ENCODE assay signal across 8 mouse cellular contexts in genomic region chr11:99132091-99132730, GRCm38 (mm10). TPM values are rescaled to one million over a fixed set of nuclear protein-coding genes. Genes with fewer than 3 reads are reported as not detected.
DNase-seq lines count a peak whose midpoint lies in the region; ATAC-seq and TF ChIP-seq lines count a peak whose summit lies in the region.

No protein-coding gene starts in this region.

- no peak overlapping the region for H3K9ac ChIP-seq in heart, adult 2 months (ENCODE audit: low read depth, low read length)

- 12% methylated on average over 11 of the region's 11 CpGs for WGBS in heart, adult 2 months
- WGBS in limb, embryonic 10.5 days, result 3% methylated on average over 11 of the region's 11 CpGs

- no peak for TF ChIP-seq EP300 in heart, adult 2 months (IDR thresholded peaks at IDR 0.05; ENCODE audit: insufficient read depth, low read depth, low read length)

- TF ChIP-seq CTCF in heart, adult 2 months (IDR thresholded peaks at IDR 0.05), result no peak

- no peak overlapping the region; the same call in 1 of the 2 replicates for H3K27ac ChIP-seq in heart, adult 2 months
- H3K27ac ChIP-seq in limb, embryonic 10.5 days, result peak overlapping the region; percentile 88

- H3K9me3 ChIP-seq in limb, embryonic 10.5 days (replicated peaks), result no peaks in the 10 kb centered on the region

- peak; percentile 30 for ATAC-seq in common myeloid progenitor, adult 5-6 weeks (replicated peaks; ENCODE audit: low read depth, poor library complexity, severe bottlenecking)

- peak; percentile 55 to 71 for DNase-seq in cerebellum, postnatal 10 days
- no peak for DNase-seq in cerebellum, adult 9-11 months
- DNase-seq in heart, adult 2 months, result peak; percentile 67 to 73
- peak; percentile 81 for DNase-seq in limb, embryonic 10.5 days (ENCODE audit: low spot score)
- DNase-seq in natural killer cell, adult 2 months (ENCODE audit: low spot score in 2 of 2), result peak; percentile 52 to 76
- DNase-seq in thymus, postnatal 14 days, result no peak
- no peak for DNase-seq in urinary bladder, postnatal 10 days (ENCODE audit: low spot score)

- no peak for TF ChIP-seq POLR2A in heart, adult 2 months (IDR thresholded peaks at IDR 0.05; ENCODE audit: insufficient read depth, low read depth, low read length)

- no peaks in the 10 kb centered on the region for H3K36me3 ChIP-seq in heart, adult 2 months (ENCODE audit: control insufficient read depth, insufficient read depth, low read length)
- no peaks in the 10 kb centered on the region for H3K36me3 ChIP-seq in limb, embryonic 10.5 days

- H3K79me2 ChIP-seq in heart, adult 2 months (replicated peaks; ENCODE audit: control insufficient read depth, insufficient read depth, low read length), result no peaks in the 10 kb centered on the region

- no peak overlapping the region for H3K4me3 ChIP-seq in heart, adult 2 months
- peak overlapping the region; percentile 41 for H3K4me3 ChIP-seq in limb, embryonic 10.5 days

- intact Hi-C loops in heart, adult 2 months (cut with DNase I), result no loop called here

- peaks cover 5% of the 10 kb centered on the region for H3K4me1 ChIP-seq in heart, adult 2 months (ENCODE audit: control insufficient read depth, insufficient read depth, low read length)
- peaks cover 94% of the 10 kb centered on the region for H3K4me1 ChIP-seq in limb, embryonic 10.5 days

- no peaks in the 10 kb centered on the region for H3K27me3 ChIP-seq in heart, adult 2 months (ENCODE audit: control insufficient read depth, insufficient read depth, low read length)
- no peaks in the 10 kb centered on the region for H3K27me3 ChIP-seq in limb, embryonic 10.5 days (ENCODE audit: low read depth, poor library complexity, severe bottlenecking)

RNA-seq across cellular contexts. Expression of gene Ccr7, which starts 22.7 kb away (rescaled TPM):
- total RNA-seq in common myeloid progenitor, adult 5-6 weeks (2017), result not detected in 2 replicates
- total RNA-seq in heart, adult 2 months (2021), result under 1 TPM; 0.29 to 0.59 TPM
- polyA plus RNA-seq in heart, adult 2 months (2012; rRNA removed), result 2.6 and 2.7 TPM in 2 replicates
- polyA plus RNA-seq in limb, embryonic 10.5 days (2016; fragmentation: Nextera tagmentation; extraction: Ambion mirVana), result 0.82 and 1.3 TPM in 2 replicates

RNA-seq across cellular contexts. Expression of gene Tns4, which starts 43.1 kb away (rescaled TPM):
- 0.68 and 1.0 TPM in 2 replicates for total RNA-seq in common myeloid progenitor, adult 5-6 weeks (2017)
- total RNA-seq in heart, adult 2 months (2021), result under 1 TPM; 0.16 to 0.23 TPM
- 0.49 and 1.1 TPM in 2 replicates for polyA plus RNA-seq in heart, adult 2 months (2012; rRNA removed)
- polyA plus RNA-seq in limb, embryonic 10.5 days (2016; fragmentation: Nextera tagmentation; extraction: Ambion mirVana), result 0.74 and 1.4 TPM in 2 replicates

Comparison
In these comparisons a context has a peak if more than half of its experiments do, and no peak if none do; other contexts are left out.
1. DNase-seq: peak in cerebellum, postnatal 10 days (2 of 2), heart, adult 2 months (2 of 2), limb, embryonic 10.5 days (single experiment) and natural killer cell, adult 2 months (2 of 2); none in cerebellum, adult 9-11 months (single experiment), thymus, postnatal 14 days (single experiment) and urinary bladder, postnatal 10 days (single experiment).